Mouse (Mus musculus) heart, adult 2 months (tissue): Measurements from ENCODE around the gene Nyap2. TPM values are rescaled to one million over a fixed set of nuclear protein-coding genes. Genes with fewer than 3 reads are reported as not detected.

Experiments
- DNase-seq, 2 experiments: peaks; one replicate each; pipeline ENCODE4 v3.0.0; 2021
- H3K27ac ChIP-seq: fragments of 200-600 bp; 2 replicates; pipeline ENCODE4 v1.8.1; 2022
- H3K27me3 ChIP-seq: fragments of 200-500 bp; 2 replicates; pipeline ENCODE4 v1.6.1; 2012; ENCODE audit warnings: mild to moderate bottlenecking, low read length, inconsistent platforms, mixed read lengths; ENCODE audit not compliant: control insufficient read depth, insufficient read depth
- H3K36me3 ChIP-seq: fragments of 200-500 bp; 2 replicates; pipeline ENCODE4 v1.6.1; 2012; ENCODE audit warnings: low read length, inconsistent platforms; ENCODE audit not compliant: control insufficient read depth, insufficient read depth
- H3K4me1 ChIP-seq: fragments of 200-500 bp; 2 replicates; pipeline ENCODE4 v1.6.1; 2011; ENCODE audit warnings: low read length; ENCODE audit not compliant: control insufficient read depth, insufficient read depth
- H3K4me3 ChIP-seq: fragments of 200-600 bp; 2 replicates; pipeline ENCODE4 v1.8.1; 2022
- H3K79me2 ChIP-seq: fragments of 200-500 bp; replicated peaks from 2 replicates; pipeline ENCODE4 v1.6.1; 2012; ENCODE audit warnings: mild to moderate bottlenecking, inconsistent platforms, low read length, moderate library complexity, mixed read lengths; ENCODE audit not compliant: control insufficient read depth, insufficient read depth
- H3K9ac ChIP-seq: fragments of 200-500 bp; 2 replicates; pipeline ENCODE4 v1.6.1; 2012; ENCODE audit warnings: low read depth, mild to moderate bottlenecking, control low read depth, inconsistent platforms, low read length, mixed read lengths
- CTCF ChIP-seq: fragments of 200-600 bp; IDR thresholded peaks from 2 replicates; pipeline ENCODE4 v1.8.1; 2022; ENCODE audit warnings: antibody characterized with exemption, mild to moderate bottlenecking, moderate library complexity
- EP300 ChIP-seq: fragments of 200-500 bp; IDR thresholded peaks from 2 replicates; pipeline ENCODE4 v1.6.1; 2011; ENCODE audit warnings: low read depth, low read length, control low read depth; ENCODE audit not compliant: insufficient read depth
- POLR2A ChIP-seq: fragments of 200-500 bp; IDR thresholded peaks from 2 replicates; pipeline ENCODE4 v1.6.1; 2011; ENCODE audit warnings: mild to moderate bottlenecking, low read depth, low read length, control low read depth; ENCODE audit not compliant: insufficient read depth
- WGBS: fragments of 180-500 bp; shearing (Covaris S2); methylation state at CpG from one replicate; pipeline ENCODE4 v1.1.7; 2018; 5-methylcytosine and 5-hydroxymethylcytosine counted together
- intact Hi-C: fragments of 180-260 bp; cut with DNase I; formaldehyde crosslinking; loops from one replicate; pipeline ENCODE4 v1.15.1; 2025
- polyA plus RNA-seq: library from polyadenylated mRNA; depleted of rRNA; stranded (reverse); fragments of >200 nt; gene quantifications from 2 replicates; pipeline ENCODE4 v1.2.3, GENCODE M21; 2012
- total RNA-seq, 2 experiments: library from RNA; stranded (reverse); gene quantifications; 2 replicates each; pipeline ENCODE4 v1.2.3; 2021

The Nyap2 gene
- total and polyA plus RNA-seq, 3 experiments: not detected

DNA sequence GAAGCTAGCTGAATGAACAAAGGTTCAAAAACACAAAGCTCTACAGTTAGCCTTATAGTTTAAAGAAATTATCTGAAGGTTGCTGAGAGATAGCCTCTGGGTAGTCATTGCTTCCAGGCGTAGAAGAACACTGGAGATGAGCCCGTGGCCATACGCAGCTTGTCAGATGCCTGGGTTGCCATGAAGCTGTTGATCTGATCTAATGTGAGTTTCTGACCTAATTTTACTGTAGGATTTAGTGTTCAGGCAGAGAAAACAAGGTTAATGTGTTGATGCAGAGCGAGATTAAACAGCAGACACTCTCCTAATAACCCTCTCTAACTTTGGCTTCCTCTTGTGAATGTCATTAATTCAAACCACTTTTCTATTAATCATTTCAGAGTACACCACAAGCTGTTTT is 16.1 kb downstream of the Nyap2 start:
- Histone ChIP-seq H3K27ac (no peak overlapping the region), H3K4me3 (no peak overlapping the region), H3K9ac (no peak overlapping the region), H3K79me2 (no peaks in the 10 kb centered on the region), H3K36me3 (no peaks in the 10 kb centered on the region), H3K27me3 (no peaks in the 10 kb centered on the region), H3K4me1 (no peaks in the 10 kb centered on the region)
- TF ChIP-seq POLR2A (no peak), CTCF (no peak)
- 79% methylated on average over 4 of the region's 4 CpGs for WGBS
- intact Hi-C loops: no loop called here
- no peak for DNase-seq

DNA sequence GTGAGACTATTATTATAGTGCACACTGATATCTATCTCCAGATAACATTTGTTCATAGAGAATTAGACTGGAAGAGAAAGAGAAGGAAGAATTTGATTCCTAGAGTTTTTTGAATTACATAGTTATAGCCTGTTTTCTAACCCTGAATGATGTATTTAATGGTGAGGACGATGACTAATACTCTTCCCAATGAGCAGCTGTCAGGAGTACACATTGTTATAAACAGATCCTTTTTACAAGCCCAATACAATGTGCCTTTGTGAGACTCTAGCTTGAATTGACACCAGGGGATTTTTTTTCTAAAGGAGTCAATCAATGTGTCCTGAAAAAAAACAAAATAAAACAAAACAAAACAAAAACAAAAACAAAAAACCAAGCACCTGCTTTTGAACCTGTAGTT is 22.2 kb downstream of the Nyap2 start:
- no peak overlapping the region for H3K4me3 ChIP-seq
- no peak overlapping the region for H3K9ac ChIP-seq
- H3K4me1 ChIP-seq: no peaks in the 10 kb centered on the region
- H3K36me3 ChIP-seq: no peaks in the 10 kb centered on the region
- intact Hi-C loops: no loop called here
- DNase-seq: no peak
- TF ChIP-seq CTCF (no peak), POLR2A (no peak), EP300 (no peak)
- H3K27me3 ChIP-seq: no peaks in the 10 kb centered on the region
- 47% methylated on average over 1 of the region's 1 CpGs for WGBS
- no peak overlapping the region for H3K27ac ChIP-seq
- H3K79me2 ChIP-seq: no peaks in the 10 kb centered on the region

DNA sequence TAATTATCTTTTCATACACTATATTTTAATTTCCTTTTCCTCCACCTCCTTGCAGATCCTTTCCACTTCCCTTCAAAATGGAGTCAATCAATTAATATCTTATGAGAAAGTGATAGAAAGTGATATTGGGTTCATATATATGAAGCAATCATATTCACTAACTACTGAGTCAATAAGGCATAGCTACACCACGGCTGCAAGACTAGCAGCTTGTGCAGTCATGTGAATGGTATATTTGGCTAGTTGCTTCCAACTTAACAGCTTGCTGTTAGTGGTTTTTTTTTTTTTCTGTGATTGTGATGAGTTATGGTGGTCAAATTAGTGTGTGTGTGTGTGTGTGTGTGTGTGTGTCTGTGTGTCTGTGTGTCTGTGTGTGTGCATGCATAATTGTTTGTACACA is 25.0 kb downstream of the Nyap2 start:
- Histone ChIP-seq H3K79me2 (no peaks in the 10 kb centered on the region), H3K36me3 (no peaks in the 10 kb centered on the region), H3K4me3 (no peak overlapping the region), H3K4me1 (no peaks in the 10 kb centered on the region), H3K9ac (no peak overlapping the region), H3K27me3 (no peaks in the 10 kb centered on the region), H3K27ac (no peak overlapping the region)
- no peak for DNase-seq
- WGBS: 84% methylated on average over 1 of the region's 1 CpGs
- TF ChIP-seq POLR2A: no peak
- TF ChIP-seq CTCF: no peak
- TF ChIP-seq EP300: no peak
- intact Hi-C loops: no loop called here

DNA sequence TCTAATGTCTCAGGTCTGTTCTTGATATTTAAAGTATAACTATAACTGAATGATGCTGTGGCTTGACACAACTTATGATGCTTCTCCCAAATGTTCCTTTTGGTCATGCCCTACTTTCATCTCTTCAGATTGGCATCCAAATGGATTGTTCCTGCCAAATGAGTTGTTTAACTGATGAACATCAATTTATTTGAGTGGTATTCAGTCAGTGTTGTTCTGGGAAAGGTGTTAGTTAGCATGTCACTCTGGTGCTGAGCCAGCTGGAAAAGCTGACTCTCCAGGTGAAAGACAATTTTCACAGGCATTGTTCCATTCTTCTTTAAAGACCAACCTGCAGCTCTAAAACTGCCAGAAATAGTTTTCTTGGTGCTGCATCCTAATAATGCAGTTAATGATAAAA is 43.0 kb downstream of the Nyap2 start:
- no peak overlapping the region for H3K4me3 ChIP-seq
- intact Hi-C loops: no loop called here
- no peak overlapping the region for H3K27ac ChIP-seq
- no peak for DNase-seq
- no peaks in the 10 kb centered on the region for H3K27me3 ChIP-seq
- TF ChIP-seq POLR2A: no peak
- no peak for TF ChIP-seq EP300
- no peak for TF ChIP-seq CTCF
- H3K79me2 ChIP-seq: no peaks in the 10 kb centered on the region
- no peak overlapping the region for H3K9ac ChIP-seq
- H3K36me3 ChIP-seq: no peaks in the 10 kb centered on the region
- H3K4me1 ChIP-seq: no peaks in the 10 kb centered on the region

DNA sequence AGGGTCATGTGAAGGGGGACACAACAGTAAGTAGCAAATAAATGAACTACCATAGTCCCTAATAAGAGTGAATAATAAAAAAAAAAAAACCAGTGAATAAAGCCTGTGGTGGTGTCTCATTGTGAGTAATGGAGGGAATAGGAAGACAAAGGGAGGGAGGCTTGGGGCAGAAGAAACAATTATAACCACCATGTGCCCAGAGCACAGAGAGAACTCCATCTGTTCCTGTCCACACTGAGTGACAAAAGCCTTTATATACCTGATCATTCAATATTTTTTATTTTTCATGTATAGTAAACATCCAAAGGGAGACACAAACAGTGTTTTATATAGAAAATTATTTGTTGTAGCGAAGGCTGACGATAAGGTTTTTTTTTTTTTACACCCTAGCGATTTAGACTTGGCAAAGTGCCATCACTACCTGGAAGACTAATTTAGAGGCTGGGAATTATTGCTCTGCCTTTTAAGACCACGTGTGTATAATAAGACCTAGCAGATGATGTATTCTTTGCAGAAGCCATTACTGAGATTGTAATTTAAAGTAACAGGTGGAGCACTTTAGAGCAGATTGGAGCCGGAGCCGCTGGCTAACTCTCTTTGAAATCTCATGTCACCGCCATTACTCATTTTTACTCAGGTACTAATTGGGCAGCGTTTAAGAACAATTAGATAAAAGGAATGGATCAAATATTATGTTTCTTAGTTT is 55.4 kb downstream of the Nyap2 start:
- H3K36me3 ChIP-seq: no peaks in the 10 kb centered on the region
- no peak for DNase-seq
- no peaks in the 10 kb centered on the region for H3K4me1 ChIP-seq
- TF ChIP-seq EP300: no peak
- no peak for TF ChIP-seq POLR2A
- TF ChIP-seq CTCF: no peak
- no peak overlapping the region for H3K9ac ChIP-seq
- H3K27me3 ChIP-seq: no peaks in the 10 kb centered on the region
- H3K4me3 ChIP-seq: no peak overlapping the region
- H3K27ac ChIP-seq: no peak overlapping the region
- H3K79me2 ChIP-seq: no peaks in the 10 kb centered on the region
- intact Hi-C loops: no loop called here
- 77% methylated on average over 8 of the region's 8 CpGs for WGBS

DNA sequence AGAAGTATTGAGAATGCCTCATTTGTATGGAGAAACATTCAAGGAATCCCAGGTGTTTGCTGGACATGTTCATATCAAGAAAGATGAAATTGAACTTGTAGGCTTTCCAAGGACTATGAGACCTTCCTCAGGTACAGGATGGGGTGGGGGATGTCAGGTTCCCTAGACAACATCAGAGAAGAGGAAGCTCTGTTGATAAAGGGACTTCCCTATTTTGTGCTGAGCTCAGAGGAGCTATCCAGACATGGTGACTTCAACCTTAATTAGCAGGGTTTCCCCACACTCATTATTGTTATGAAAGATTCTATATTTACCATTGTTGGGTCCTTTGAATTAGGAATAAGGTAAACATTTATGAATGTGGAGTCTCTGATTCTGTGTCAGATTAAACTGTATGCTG is 67.1 kb downstream of the Nyap2 start:
- no peak for DNase-seq
- H3K27ac ChIP-seq: no peak overlapping the region
- no peaks in the 10 kb centered on the region for H3K27me3 ChIP-seq
- no peak overlapping the region for H3K4me3 ChIP-seq
- intact Hi-C loops: no loop called here
- no peaks in the 10 kb centered on the region for H3K79me2 ChIP-seq
- no peaks in the 10 kb centered on the region for H3K4me1 ChIP-seq
- TF ChIP-seq EP300 (no peak), POLR2A (no peak), CTCF (no peak)
- H3K36me3 ChIP-seq: no peaks in the 10 kb centered on the region
- H3K9ac ChIP-seq: no peak overlapping the region
